Mouse (Mus musculus) midbrain, embryonic 12.5 days (tissue): ENCODE results near the gene Gucy2d. TPM values are rescaled to one million over a fixed set of nuclear protein-coding genes. Genes with fewer than 3 reads are reported as not detected.

ENCODE experiments used
- ATAC-seq: fragments of 200-750 bp; cut with Nextera tagmentation; 2 replicates; pipeline ENCODE4 v1.8.0; 2017; ENCODE audit warnings: low read depth, moderate TSS enrichment, moderate library complexity; ENCODE audit not compliant: low FRiP score
- H3K27ac ChIP-seq: fragments of 300-500 bp; sonication (generic); replicated peaks from 2 replicates; pipeline ENCODE4 v1.5.1; 2016; ENCODE audit warnings: mild to moderate bottlenecking
- H3K27me3 ChIP-seq: fragments of 300-500 bp; sonication (generic); 2 replicates; pipeline ENCODE4 v1.6.1; 2016; ENCODE audit warnings: mild to moderate bottlenecking
- H3K36me3 ChIP-seq: fragments of 300-500 bp; sonication (generic); 2 replicates; pipeline ENCODE4 v1.6.1; 2016
- H3K4me1 ChIP-seq: fragments of 300-500 bp; sonication (generic); 2 replicates; pipeline ENCODE4 v1.6.1; 2016
- H3K4me2 ChIP-seq: fragments of 300-500 bp; sonication (generic); replicated peaks from 2 replicates; pipeline ENCODE4 v1.6.1; 2016; ENCODE audit warnings: mild to moderate bottlenecking, moderate library complexity
- H3K4me3 ChIP-seq: fragments of 300-500 bp; sonication (generic); 2 replicates; pipeline ENCODE4 v1.5.1; 2016; ENCODE audit warnings: mild to moderate bottlenecking
- H3K9ac ChIP-seq: fragments of 300-500 bp; sonication (generic); replicated peaks from 2 replicates; pipeline ENCODE4 v1.6.1; 2016; ENCODE audit warnings: mild to moderate bottlenecking, moderate library complexity
- H3K9me3 ChIP-seq: fragments of 300-500 bp; sonication (generic); 2 replicates; pipeline ENCODE4 v1.6.1; 2016; ENCODE audit warnings: mild to moderate bottlenecking
- WGBS: fragments of 180-500 bp; shearing (Covaris S2); methylation state at CpG from one replicate; pipeline ENCODE4 v1.1.7; 2016; 5-methylcytosine and 5-hydroxymethylcytosine counted together
- polyA plus RNA-seq: library from polyadenylated mRNA; unstranded; fragments of >200 nt; fragmentation: Nextera tagmentation; extraction: Ambion mirVana; gene quantifications from 2 replicates; pipeline ENCODE4 v1.2.1, GENCODE M21; 2016

Gene Gucy2d
- polyA plus RNA-seq, 1 experiment from 2014 or later: not detected

GRCm38 (mm10) chr7:98485508-98485907 lies 45.3 kb downstream of the Gucy2d start:
- ATAC-seq: no peak
- 79% methylated on average over 4 of the region's 4 CpGs for WGBS
- H3K9me3 ChIP-seq: no peaks in the 10 kb centered on the region

DNA sequence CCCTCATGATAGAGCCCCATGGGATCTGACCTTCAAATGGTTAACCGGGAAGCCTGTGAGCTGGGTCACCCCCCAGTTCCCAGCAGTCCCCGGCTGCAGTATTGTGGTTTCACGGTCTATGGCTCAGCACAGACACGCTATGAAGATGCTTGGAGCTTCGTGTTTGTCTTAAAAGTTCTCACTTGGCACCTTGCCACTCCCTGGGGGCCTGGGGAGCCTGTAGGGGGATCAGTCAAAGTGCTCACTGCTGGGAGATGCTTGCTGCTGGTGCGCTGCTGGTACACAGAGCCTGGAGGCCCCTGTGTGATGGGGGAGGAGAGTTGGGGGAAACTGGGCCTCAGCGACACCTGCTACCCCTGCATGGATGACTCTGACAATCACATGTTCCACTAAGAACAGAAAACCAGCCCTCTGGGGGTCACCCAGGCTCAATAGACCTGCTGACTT lies 46.3 kb downstream of the Gucy2d start:
- no peaks in the 10 kb centered on the region for H3K9me3 ChIP-seq
- H3K4me1 ChIP-seq: peaks cover 12% of the 10 kb centered on the region
- no peak overlapping the region for H3K4me3 ChIP-seq
- ATAC-seq: no peak
- H3K27ac ChIP-seq: no peak overlapping the region
- peaks cover 45% of the 10 kb centered on the region for H3K27me3 ChIP-seq
- no peak overlapping the region for H3K9ac ChIP-seq
- H3K36me3 ChIP-seq: no peaks in the 10 kb centered on the region
- WGBS: 67% methylated on average over 7 of the region's 7 CpGs
- no peak overlapping the region for H3K4me2 ChIP-seq

More at GRCm38 (mm10) chr7:98485508-98485907, 45.3 kb downstream of the Gucy2d start:
- H3K4me1 ChIP-seq: peaks cover 15% of the 10 kb centered on the region
- H3K27ac ChIP-seq: no peak overlapping the region
- H3K36me3 ChIP-seq: no peaks in the 10 kb centered on the region
- no peak overlapping the region for H3K9ac ChIP-seq
- H3K4me3 ChIP-seq: no peak overlapping the region
- no peak overlapping the region for H3K4me2 ChIP-seq
- peaks cover 36% of the 10 kb centered on the region for H3K27me3 ChIP-seq

DNA sequence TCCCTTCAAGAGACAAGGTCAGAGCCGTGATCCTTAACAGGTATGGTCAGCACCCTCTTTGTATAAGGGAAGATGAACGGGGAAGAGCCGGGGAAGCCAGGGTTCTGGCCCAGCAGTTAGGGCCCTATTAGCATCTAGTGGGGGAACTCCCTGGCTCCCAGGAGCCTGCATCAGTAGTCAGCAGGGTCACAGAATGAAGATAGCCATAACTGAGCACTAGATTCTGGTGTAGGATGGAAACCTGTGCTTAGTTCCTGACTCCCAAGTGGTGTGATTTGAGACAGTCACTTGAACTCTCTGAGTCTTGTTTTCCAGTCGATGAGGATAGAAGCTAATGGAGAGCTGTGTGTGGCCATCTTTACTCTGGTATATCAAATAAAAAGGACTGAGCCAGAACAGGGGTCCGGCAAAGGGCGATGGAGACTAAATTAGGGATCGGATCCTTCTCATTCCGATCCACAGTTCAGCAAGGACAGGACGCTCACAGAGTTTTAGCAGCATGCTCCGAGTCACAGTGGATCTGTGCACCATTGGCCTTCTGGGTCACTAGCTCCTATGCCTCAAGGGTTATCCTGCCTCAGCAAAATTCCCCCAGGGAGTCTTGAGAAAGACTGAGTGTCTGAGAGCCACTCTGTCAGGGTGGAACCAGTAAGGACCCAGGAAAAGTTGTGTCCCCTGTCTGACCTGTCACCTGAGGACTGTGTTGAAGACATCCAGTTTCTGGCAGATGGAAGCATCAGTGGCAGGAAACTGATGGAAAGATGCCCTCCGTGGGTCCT lies 47.2 kb downstream of the Gucy2d start:
- WGBS: 87% methylated on average over 11 of the region's 11 CpGs
- no peak for ATAC-seq
- no peaks in the 10 kb centered on the region for H3K36me3 ChIP-seq
- no peak overlapping the region for H3K9ac ChIP-seq
- H3K4me1 ChIP-seq: peaks cover 12% of the 10 kb centered on the region
- no peak overlapping the region for H3K4me2 ChIP-seq
- H3K9me3 ChIP-seq: no peaks in the 10 kb centered on the region
- H3K27me3 ChIP-seq: peaks cover 47% of the 10 kb centered on the region
- H3K4me3 ChIP-seq: no peak overlapping the region
- H3K27ac ChIP-seq: no peak overlapping the region

- H3K4me3 ChIP-seq: no peak overlapping the region
- no peak for ATAC-seq
- no peak overlapping the region for H3K27ac ChIP-seq
- H3K9me3 ChIP-seq: no peaks in the 10 kb centered on the region
- H3K4me2 ChIP-seq: peak overlapping the region; percentile 81; the same call in 1 of the 2 replicates
- peaks cover 40% of the 10 kb centered on the region for H3K27me3 ChIP-seq
- peaks cover 12% of the 10 kb centered on the region for H3K4me1 ChIP-seq
- 84% methylated on average over 13 of the region's 13 CpGs for WGBS
- H3K36me3 ChIP-seq: no peaks in the 10 kb centered on the region
- H3K9ac ChIP-seq: no peak overlapping the region
Measured at GRCm38 (mm10) chr7:98488398-98489130, 48.3 kb downstream of the Gucy2d start.

DNA sequence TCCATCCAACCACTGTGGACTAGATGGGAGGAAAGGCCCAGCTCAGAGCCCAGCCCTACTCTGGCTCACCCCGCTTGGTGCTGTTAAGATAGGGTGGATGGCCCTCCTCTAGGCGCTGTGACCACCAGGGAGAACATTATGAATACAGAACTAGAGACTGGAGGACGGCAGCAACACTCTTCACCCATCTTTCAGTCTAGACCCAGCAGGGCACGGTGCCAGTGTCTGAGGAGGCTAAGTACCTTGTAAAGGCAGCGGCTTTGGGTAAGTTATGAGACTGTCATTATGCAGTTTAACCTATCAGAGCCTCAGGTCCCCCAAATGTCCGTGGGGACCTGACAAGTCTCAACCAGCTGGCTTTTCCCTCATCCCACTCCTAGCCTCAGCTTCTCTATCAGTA lies 48.9 kb downstream of the Gucy2d start, which contains the start of gene Lrrc32:
Gene Lrrc32 (plus strand): TSS at position 153 of the 400 bp plus-strand sequence.
- H3K27me3 ChIP-seq: peaks cover 40% of the 10 kb centered on the region
- no peak within 1 kb of the TSS for H3K27ac ChIP-seq

GRCm38 (mm10) chr7:98489623-98490084 lies 49.4 kb downstream of the Gucy2d start:
- peak overlapping the region; percentile 49 for H3K4me3 ChIP-seq
- under 1% methylated on average over 50 of the region's 50 CpGs for WGBS
- H3K27ac ChIP-seq: no peak overlapping the region
- H3K9ac ChIP-seq: peak overlapping the region; percentile 57
- ATAC-seq: peak; percentile 91
- H3K36me3 ChIP-seq: no peaks in the 10 kb centered on the region
- no peaks in the 10 kb centered on the region for H3K9me3 ChIP-seq
- peaks cover 40% of the 10 kb centered on the region for H3K27me3 ChIP-seq
- H3K4me2 ChIP-seq: peak overlapping the region; percentile 81
- peaks cover 12% of the 10 kb centered on the region for H3K4me1 ChIP-seq

More for the DNA sequence above, 48.9 kb downstream of the Gucy2d start, which contains the start of gene Lrrc32:
- WGBS: 56% methylated on average over 6 of the region's 6 CpGs
- ATAC-seq: no peak
- H3K4me2 ChIP-seq: peak within 1 kb of the TSS; percentile 81
- peak within 1 kb of the TSS; percentile 49 for H3K4me3 ChIP-seq
- H3K4me1 ChIP-seq: peaks cover 12% of the 10 kb centered on the region
- no peaks in the 10 kb centered on the region for H3K9me3 ChIP-seq
- H3K9ac ChIP-seq: peak within 1 kb of the TSS; percentile 57
- no peaks in the 10 kb centered on the region for H3K36me3 ChIP-seq

DNA sequence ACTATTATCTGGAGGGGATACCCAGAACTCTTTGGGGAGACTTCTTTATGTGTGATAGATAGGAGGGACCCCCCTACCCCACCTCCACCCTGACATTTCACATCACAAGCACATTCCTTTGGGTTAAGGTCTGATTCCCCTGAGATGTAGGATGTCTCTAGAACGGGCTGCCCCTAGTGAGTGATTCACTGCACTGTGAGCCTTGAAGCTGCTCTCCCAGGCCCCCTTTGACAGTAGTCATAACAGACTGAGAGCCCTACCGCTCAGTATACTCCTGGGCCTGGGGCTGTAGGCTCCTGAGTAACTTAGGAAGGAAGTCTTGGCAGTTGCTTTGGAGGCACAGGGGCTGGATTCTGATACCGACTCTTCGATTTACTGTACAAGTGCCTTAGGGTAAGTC lies 50.1 kb downstream of the Gucy2d start:
- 74% methylated on average over 4 of the region's 4 CpGs for WGBS
- Histone ChIP-seq H3K27me3 (peaks cover 40% of the 10 kb centered on the region), H3K4me3 (peak overlapping the region; percentile 49), H3K4me1 (peaks cover 12% of the 10 kb centered on the region), H3K27ac (no peak overlapping the region), H3K9me3 (no peaks in the 10 kb centered on the region), H3K4me2 (peak overlapping the region; percentile 81), H3K9ac (no peak overlapping the region), H3K36me3 (no peaks in the 10 kb centered on the region)
- ATAC-seq: peak; percentile 5; the same call in 1 of the 2 replicates

DNA sequence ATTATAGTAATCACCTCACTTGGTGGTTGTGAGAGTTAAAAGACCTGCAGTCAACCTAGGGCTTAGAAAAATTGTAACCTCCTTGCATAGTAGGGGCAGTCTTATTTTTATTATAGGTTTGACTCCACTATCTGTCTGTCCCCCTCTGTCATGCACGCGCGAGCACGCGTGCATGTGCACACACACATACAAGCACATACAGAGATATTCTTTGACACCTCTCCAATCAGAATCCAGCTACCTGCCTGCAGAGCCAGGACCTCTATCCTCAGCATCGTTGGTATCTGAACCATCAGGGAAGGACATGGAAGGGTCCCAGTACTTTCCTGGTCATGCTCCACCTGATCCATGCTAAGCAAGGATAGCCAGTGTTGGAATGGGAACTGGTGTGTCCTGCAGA lies 50.7 kb downstream of the Gucy2d start:
- H3K27me3 ChIP-seq: peaks cover 40% of the 10 kb centered on the region
- ATAC-seq: no peak
- 92% methylated on average over 6 of the region's 6 CpGs for WGBS

DNA sequence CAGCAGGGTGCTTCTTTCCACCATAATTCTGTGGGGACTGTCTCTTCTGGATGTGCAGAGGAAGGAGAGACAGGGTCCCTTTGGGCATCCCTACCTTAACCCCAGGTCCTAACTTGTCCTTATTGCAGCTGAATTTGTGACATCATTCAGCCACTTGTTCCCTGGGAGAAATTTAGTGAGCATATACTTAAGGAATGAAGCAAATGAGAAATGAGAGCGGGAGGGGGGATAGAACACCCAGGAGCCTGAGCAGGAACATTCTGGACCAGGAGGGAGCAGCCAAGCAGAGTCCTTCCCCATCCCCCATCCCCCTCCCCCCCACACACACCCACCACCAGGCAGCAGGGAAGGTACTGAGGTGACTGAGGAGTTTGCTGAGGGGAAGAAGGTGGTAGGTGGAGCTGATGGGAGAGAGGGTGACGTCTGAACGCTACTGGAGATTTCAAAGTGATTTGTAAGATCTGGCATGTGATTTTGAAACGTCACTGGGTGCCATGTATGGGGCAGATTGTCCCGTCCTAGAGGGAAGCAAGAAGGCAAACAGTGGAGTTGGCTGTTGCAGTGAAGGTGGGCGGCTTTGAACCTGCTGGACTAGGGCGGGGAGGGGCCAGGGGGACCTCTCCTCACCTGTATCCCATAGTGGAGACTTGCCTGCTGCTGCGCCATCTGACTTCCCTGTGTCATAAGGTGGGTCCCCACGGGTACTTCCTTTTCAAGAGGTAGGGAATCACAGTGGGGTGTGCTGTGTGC lies 51.4 kb downstream of the Gucy2d start:
- WGBS: 66% methylated on average over 9 of the region's 9 CpGs
- no peaks in the 10 kb centered on the region for H3K36me3 ChIP-seq
- H3K4me2 ChIP-seq: no peak overlapping the region

More for the DNA sequence above, 50.7 kb downstream of the Gucy2d start:
- H3K4me1 ChIP-seq: peaks cover 12% of the 10 kb centered on the region
- H3K9me3 ChIP-seq: no peaks in the 10 kb centered on the region
- no peaks in the 10 kb centered on the region for H3K36me3 ChIP-seq
- H3K27ac ChIP-seq: no peak overlapping the region
- no peak overlapping the region for H3K9ac ChIP-seq
- H3K4me2 ChIP-seq: no peak overlapping the region
- no peak overlapping the region for H3K4me3 ChIP-seq

DNA sequence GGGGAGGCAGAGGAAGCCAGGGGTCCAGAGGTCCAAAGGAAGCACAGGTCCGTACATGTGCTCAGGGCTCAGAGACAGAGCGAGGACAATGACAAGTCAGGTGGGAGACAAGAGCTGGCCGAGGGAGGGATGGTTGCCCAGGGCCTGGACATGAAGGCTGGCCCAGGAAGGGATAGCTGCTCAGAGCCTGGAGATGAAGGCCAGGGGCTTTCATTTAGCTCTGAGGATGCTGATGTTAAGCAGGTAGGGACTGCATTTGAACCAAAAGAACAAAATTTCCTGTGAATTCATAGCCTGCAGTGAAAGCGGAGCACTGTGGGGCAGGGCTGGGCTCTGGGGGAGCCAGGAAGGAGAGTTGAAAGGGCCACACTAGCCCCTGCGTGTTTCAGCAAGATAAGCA lies 52.1 kb downstream of the Gucy2d start:
- no peak overlapping the region for H3K4me2 ChIP-seq
- no peaks in the 10 kb centered on the region for H3K9me3 ChIP-seq
- H3K9ac ChIP-seq: no peak overlapping the region
- no peak for ATAC-seq
- H3K27ac ChIP-seq: no peak overlapping the region; the same call in 1 of the 2 replicates
- no peaks in the 10 kb centered on the region for H3K36me3 ChIP-seq
- no peak overlapping the region for H3K4me3 ChIP-seq
- WGBS: 75% methylated on average over 5 of the region's 5 CpGs
- H3K4me1 ChIP-seq: peaks cover 13% of the 10 kb centered on the region; the same call in 1 of the 2 replicates
- H3K27me3 ChIP-seq: peaks cover 40% of the 10 kb centered on the region

More for the DNA sequence above, 51.4 kb downstream of the Gucy2d start:
- Histone ChIP-seq H3K9ac (no peak overlapping the region), H3K4me1 (peaks cover 13% of the 10 kb centered on the region), H3K4me3 (no peak overlapping the region), H3K27me3 (peaks cover 40% of the 10 kb centered on the region), H3K9me3 (no peaks in the 10 kb centered on the region), H3K27ac (no peak overlapping the region)
- no peak for ATAC-seq

DNA sequence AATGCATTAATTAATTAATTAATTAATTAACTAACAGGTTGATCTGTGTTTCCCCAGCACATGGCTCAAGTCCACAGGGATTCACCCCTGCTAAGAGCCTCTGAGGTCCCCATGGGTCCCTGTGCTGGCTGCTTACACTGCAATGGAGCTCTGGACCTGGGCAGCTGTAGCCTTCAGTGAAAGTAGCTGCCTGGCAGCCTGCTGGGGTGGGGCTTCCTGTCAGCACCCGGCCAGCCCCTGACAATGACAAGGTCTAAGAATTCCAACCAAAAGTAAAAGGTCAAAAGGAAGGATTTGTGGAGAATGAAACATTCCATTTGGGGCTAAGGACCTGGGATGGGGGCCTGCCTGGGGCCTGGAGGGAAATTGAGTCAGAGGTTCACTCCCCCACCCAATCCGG lies 53.1 kb downstream of the Gucy2d start:
- 82% methylated on average over 2 of the region's 2 CpGs for WGBS
- H3K36me3 ChIP-seq: no peaks in the 10 kb centered on the region
- H3K27ac ChIP-seq: no peak overlapping the region
- H3K4me2 ChIP-seq: no peak overlapping the region
- H3K4me3 ChIP-seq: no peak overlapping the region
- H3K27me3 ChIP-seq: peaks cover 32% of the 10 kb centered on the region
- ATAC-seq: no peak
- H3K4me1 ChIP-seq: peaks cover 13% of the 10 kb centered on the region; the same call in 1 of the 2 replicates
- H3K9me3 ChIP-seq: no peaks in the 10 kb centered on the region
- H3K9ac ChIP-seq: no peak overlapping the region
